Mouse (Mus musculus) gastrocnemius, adult 2 months (tissue): Measurements from ENCODE around the gene Gm9857. TPM values are rescaled to one million over a fixed set of nuclear protein-coding genes. Genes with fewer than 3 reads are reported as not detected.

Experiments
- DNase-seq: peaks from one replicate; pipeline ENCODE4 v3.0.0; 2022
- H3K27ac ChIP-seq: fragments of 200-600 bp; 2 replicates; pipeline ENCODE4 v1.8.1; 2022; ENCODE audit warnings: mild to moderate bottlenecking
- H3K4me3 ChIP-seq: fragments of 200-600 bp; 2 replicates; pipeline ENCODE4 v1.8.1; 2022; ENCODE audit warnings: mild to moderate bottlenecking, moderate library complexity
- CTCF ChIP-seq: fragments of 200-600 bp; IDR thresholded peaks from 2 replicates; pipeline ENCODE4 v1.8.1; 2022; ENCODE audit warnings: antibody characterized with exemption, mild to moderate bottlenecking, moderate library complexity
- intact Hi-C: fragments of 180-260 bp; cut with DNase I; formaldehyde crosslinking; loops from one replicate; pipeline ENCODE4 v1.15.1; 2025
- long read RNA-seq, 2 experiments: library from polyadenylated mRNA; stranded (forward); transcript quantifications; one replicate each; pipeline ENCODE4 v2.0.0; 2021
- total RNA-seq, 2 experiments: library from RNA; stranded (reverse); gene quantifications; 2 replicates each; pipeline ENCODE4 v1.2.3; 2021

The Gm9857 gene
- total RNA-seq, result not detected
- long read RNA-seq, experiment 1, result 0 reads
- long read RNA-seq, experiment 2, result 0 reads

DNA sequence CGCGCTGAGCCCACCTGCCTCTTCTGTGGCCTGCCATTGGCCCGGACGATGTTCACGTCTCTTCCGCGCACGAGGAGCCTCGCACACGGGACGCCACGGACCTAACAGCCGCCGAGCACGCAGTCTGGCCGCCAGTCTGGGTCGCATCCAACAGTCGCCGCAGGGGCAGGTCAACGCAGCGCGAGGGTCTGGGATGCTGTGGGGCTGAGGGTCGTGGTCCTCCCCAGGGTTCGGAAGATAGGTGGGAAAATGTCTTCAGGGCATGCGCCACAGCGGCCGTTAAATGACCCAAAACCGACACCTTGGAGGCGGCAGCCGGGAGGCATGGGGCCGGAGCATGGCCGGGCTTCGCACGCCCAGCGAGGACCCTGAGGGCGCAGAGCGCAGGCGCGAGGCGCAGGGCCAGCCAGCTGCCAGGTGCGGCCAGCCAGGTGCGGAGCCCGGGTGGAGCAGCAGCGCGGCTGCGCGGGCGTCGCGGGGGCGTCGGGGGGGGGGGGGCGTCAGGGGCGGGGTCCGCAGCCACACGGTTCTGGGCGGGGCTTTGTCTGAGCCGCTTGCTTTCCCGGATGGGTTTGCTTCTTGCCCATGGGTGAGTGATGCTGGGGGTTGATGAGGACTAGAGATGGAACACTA is at the start of gene Gm9857:
Gm9857 (minus strand) TSS at position 445 of the 633 bp plus-strand sequence.
- no peak for DNase-seq
- H3K27ac ChIP-seq, result no peak within 1 kb of the TSS
- peak within 1 kb of the TSS; percentile 42 for H3K4me3 ChIP-seq
- no peak for TF ChIP-seq CTCF
- intact Hi-C loops, result no loop called here

DNA sequence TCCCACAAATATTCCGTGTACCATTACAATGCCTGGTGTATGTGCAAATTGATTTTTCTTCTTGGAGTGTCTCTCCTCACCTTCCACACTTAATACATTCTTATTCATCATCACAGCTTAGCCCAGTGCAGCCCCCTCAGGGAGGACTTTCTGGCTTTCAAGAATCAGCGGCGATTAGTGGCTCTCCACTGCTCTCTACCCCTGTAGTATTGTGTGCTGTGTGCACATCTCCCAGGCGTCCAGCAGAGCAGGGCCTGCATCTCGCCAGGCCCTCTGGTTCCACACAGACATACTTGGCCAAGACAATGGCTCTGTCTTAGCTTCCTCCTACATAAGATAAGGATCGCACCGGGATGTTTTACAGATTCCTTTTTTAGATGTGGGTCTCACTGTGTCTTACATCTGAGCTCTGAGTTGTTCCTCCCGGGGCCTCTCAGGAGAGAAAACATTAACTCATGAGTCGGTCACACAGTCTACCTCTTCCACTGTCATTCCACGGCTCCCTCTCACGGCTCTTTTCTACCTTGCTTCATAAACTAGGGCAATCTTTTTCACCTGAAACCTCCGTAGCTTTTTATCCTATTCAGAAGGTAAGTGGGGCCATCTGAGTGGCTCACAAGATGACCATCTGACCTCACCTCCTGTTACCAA is 46.9 kb upstream of the Gm9857 start:
- TF ChIP-seq CTCF, result no peak
- H3K4me3 ChIP-seq, result no peak overlapping the region
- intact Hi-C loops, result no loop called here
- no peak overlapping the region for H3K27ac ChIP-seq
- DNase-seq, result no peak

DNA sequence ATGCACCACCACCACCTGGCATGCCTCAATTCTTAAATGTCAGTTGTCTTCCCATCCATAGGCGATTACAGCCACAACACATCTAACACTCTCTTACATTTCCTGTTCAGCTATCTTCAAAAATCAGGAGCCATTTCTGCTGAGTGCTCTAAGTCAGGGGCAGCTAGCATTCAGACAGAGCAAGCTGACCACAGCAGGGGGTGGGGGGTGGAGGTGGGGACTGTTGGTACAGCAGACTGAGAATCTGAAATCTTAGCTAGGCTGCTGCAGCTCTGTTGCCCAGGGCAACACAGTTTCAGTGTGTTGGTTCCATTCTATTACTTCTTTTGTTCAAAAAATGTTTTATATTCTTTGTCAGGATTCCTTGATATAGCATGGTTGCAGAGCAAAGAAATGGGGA is 46.3 kb upstream of the Gm9857 start:
- Histone ChIP-seq H3K27ac (no peak overlapping the region), H3K4me3 (no peak overlapping the region)
- intact Hi-C loops, result no loop called here
- TF ChIP-seq CTCF, result no peak
- DNase-seq, result no peak

DNA sequence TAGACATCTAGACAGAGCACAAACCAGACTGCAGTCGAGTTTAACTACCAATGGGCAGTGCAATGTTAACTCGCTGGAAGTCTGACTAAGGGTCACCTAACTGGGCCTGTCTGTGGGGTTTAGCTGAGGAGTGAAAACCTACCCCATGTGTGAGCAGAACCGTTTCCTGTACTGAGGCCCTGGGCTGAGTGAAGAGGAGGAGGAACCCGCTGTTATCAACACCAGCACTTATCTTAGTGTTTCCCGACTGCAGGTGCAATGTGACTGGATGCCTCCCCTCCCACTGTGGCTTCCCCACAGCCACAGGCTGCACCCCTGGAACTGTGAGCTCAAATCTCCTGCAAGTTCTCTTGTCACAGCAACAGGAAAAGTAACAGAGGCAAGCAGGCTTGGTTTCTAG is 43.7 kb upstream of the Gm9857 start:
- no peak overlapping the region for H3K4me3 ChIP-seq
- no peak for TF ChIP-seq CTCF
- intact Hi-C loops, result no loop called here
- no peak overlapping the region for H3K27ac ChIP-seq
- no peak for DNase-seq

DNA sequence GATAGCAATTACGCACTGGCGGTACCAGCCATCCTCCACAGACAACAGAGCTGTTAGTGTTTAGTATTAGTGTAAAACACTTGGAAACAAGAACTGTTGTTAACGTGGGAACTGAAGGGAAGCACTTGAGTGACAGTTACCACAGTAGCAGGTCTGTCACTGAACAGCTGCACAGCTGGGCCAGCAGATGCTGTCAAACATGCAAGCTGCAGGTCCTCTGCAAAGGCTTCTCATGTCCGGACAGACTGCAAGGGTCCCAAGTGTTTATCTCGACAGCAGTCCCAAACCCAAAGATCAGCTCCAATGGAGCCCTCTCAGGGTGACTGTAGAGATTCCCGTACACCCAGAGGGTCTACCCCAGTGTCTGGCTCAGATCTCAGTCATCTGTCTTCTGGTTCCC is 41.7 kb upstream of the Gm9857 start:
- no peak for DNase-seq
- no peak overlapping the region for H3K4me3 ChIP-seq
- intact Hi-C loops, result no loop called here
- H3K27ac ChIP-seq, result no peak overlapping the region
- TF ChIP-seq CTCF, result no peak

DNA sequence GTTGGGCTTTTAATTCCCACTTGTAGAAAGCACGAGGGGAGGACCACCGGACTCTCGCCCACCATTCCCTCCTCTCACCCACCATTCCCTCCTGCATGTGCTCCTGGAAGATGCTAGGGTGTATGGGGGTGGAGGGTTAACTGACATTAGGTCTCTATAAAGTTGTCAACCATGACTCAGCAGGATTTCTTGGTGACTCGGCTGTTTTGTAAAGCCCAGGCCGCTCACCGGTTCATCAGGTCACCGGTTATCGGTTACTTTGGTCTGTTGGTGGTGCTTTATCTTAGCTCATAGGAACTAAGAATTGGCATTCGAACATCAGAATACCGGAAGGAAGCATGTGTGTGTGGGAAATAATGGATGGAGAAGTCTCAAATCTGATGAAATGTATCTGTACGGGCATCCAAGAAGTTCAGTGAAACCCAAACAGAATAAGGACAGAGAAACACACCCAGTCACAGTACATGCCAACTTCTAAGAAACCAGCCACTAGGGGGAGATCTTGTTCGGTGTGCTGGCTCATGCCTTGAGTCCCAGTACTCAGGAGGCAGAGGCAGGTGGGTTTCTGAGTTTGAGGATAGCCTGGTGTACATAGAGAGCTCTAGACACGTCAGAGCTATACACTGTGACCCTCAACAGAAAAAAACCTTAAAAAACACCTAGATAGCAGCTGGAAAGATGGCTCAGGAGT is 37.2 kb upstream of the Gm9857 start:
- peak; percentile 55 for TF ChIP-seq CTCF
- Histone ChIP-seq H3K4me3 (no peak overlapping the region), H3K27ac (no peak overlapping the region)
- no peak for DNase-seq
- intact Hi-C loops, result loop anchor here (5.0 kb wide), 1 partner anchor 85 kb away; no protein-coding TSS in a partner anchor

DNA sequence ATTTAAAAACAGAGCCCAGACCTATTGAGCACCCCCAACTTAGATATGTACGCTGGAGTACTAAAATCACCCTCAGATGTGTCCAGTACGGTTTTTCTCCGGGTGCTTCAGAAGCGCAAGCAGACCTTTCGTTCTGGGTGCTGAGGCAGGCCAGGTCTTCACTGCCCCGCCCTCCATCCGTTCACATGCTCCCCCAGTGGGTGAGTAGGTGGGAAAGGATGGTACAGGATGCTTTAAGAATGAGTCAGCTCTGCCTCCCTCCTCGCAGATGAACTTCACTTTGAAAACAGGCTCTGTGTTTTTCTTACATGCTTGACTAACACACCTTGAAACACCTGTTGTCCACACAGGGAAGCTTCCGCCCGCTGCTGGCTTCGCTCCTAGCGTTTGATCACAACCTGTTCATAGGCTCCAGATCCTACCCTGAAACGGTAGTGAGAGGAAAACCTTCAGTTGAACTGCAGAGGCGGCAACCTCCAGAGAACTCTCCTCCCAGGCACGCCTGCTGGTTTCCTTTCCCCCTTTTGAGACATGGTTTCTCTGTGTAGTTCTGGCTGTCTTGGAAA is 34.8 kb upstream of the Gm9857 start:
- intact Hi-C loops, result loop anchor here (5.0 kb wide), 1 partner anchor 87 kb away; no protein-coding TSS in a partner anchor
- no peak for DNase-seq
- TF ChIP-seq CTCF, result no peak
- no peak overlapping the region for H3K27ac ChIP-seq
- H3K4me3 ChIP-seq, result no peak overlapping the region

DNA sequence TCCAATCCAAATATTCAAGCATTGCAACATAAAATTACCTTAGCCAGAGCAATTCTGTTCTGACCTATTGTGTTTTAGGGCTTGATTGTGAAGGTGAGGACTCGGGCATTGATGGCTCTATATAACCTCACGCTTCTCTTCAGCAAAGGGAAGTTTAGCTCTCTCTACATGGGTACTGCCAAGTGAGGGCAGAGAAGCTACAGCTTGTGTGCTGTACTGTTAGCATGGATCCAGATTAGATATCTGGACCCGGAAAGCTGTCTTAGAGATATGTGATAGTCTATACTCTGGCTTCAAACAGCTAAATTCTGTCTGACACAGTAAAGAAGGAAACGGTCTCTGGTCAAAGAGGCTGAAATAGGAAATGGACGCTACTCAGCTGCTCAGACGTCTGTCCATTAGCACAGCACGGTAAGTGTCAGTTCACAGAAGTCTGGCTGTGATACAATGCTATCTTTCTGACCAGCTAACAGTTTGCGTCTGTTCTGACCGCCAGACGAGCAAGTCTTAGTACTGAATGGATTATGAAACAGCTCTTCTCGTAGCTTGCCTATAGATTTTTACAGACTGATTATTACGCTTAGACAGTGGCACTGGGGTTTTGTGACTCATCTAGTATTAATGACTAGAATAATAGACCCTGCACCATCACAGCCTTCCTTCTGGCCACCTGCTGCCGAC is 33.9 kb upstream of the Gm9857 start:
- no peak for TF ChIP-seq CTCF
- Histone ChIP-seq H3K27ac (no peak overlapping the region), H3K4me3 (no peak overlapping the region)
- intact Hi-C loops, result no loop called here
- no peak for DNase-seq

DNA sequence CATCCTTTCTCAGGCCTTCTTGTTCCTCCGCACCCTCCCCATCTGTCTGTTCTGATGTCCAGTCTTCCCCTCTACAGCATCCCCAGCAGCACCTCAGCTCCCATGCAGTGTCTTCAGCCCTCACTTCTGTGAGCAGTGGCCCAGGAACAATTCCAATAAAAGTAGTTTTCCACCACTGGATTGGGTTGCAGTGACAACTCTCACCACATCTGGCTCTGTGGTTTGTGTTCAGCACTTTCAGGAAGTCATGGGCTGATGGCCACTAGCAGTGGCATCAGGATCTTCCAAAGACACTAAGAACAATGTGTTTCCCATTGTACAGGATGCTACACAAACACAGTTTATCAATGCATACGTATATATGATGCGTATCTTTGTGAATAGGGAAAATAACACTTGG is 25.8 kb upstream of the Gm9857 start:
- intact Hi-C loops, result no loop called here
- Histone ChIP-seq H3K4me3 (no peak overlapping the region), H3K27ac (no peak overlapping the region)
- no peak for TF ChIP-seq CTCF
- no peak for DNase-seq

DNA sequence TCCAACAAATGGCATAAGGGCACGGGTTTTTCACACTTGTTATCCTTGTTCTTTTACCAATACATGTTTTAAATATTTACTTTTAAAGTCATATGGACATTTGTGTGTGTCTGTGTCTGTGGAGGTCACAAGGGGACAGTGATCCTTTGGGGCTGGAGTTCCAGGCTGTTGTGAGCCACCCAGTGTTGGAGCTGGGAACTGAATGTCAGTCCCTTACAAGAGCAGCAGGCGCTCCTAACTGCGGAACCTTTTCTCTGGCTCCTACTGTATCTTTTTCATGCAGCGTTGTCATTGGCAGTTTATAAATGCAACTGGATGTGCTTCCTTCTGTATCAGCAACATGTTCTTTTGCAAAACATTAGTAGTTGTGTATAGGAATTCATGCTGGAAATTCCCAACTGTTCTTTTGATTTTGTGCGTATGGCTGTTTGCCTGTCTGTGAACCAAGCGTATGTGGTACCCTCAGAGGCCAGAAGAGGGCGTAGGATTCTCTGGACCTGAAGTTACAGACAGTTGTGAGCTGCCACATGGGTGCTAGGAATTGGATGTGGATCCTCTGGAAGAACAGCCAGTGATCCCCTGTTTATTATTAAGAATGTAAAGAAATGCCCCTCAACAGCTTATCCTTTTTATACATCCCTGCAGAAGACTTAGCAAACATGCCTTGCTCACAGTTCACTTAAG is 24.3 kb upstream of the Gm9857 start:
- intact Hi-C loops, result no loop called here

DNA sequence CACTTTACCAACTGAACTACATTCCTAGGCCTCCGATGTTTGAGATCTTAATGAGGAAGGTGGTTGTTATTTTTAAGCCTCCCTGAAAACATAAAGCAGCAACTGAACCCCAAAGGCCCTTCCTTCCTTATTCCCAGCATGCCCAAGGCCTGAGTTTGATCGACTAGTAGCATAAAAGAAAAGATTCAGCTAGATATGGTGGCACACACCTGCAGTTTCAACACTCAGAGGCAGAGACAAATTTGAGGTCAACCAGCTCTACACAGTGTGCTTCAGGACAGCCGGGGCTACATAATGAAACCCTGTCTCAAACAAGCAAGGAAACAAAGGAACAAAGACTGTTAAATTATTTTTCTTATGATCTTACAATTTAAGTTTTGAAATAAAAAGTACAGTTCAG is 23.5 kb upstream of the Gm9857 start:
- no peak for TF ChIP-seq CTCF

More for the DNA sequence above, 24.3 kb upstream of the Gm9857 start:
- Histone ChIP-seq H3K4me3 (no peak overlapping the region), H3K27ac (no peak overlapping the region)
- no peak for DNase-seq
- TF ChIP-seq CTCF, result no peak; the same call in 1 of the 2 replicates

DNA sequence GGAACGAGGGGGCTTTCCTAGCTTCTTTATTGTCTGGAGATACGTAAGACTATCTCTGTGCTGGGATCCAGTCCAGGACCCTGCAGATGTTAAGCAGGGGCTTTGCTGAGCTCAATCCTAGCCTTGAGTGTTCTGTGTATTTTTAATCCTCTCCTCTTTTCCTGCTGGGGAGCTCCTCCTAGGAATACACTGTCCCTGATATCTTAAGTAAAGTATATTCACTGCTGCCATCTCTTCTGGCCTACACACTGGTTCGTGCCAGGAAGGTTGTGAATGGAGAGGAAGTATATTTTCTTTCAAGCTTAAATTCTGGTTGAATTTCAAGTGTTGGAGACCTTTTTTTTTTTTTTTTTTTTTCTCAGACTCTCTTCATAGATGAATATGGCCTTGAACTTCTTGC is 23.0 kb upstream of the Gm9857 start:
- DNase-seq, result no peak
- H3K27ac ChIP-seq, result no peak overlapping the region
- H3K4me3 ChIP-seq, result no peak overlapping the region
- no peak for TF ChIP-seq CTCF
- intact Hi-C loops, result no loop called here

More for the DNA sequence above, 23.5 kb upstream of the Gm9857 start:
- Histone ChIP-seq H3K4me3 (no peak overlapping the region), H3K27ac (no peak overlapping the region)
- no peak for DNase-seq
- intact Hi-C loops, result no loop called here
